Mouse (Mus musculus) spleen, postnatal 4 days (tissue): ENCODE results near the gene Pfdn6.

Experiments used
- DNase-seq, 2 experiments: peaks; one replicate each; pipeline ENCODE4 v3.0.0; 2022; ENCODE audit warnings: low spot score in 2 of 2

Gene Pfdn6

GRCm38 (mm10) chr17:33940206-33940805 lies at the start of gene Pfdn6, which contains the start of gene Wdr46:
TSS of gene Pfdn6 (minus strand) at chr17:33940343.
TSS of gene Wdr46 (plus strand) at chr17:33940660.
- peak; percentile 84 to 92 for DNase-seq

- peak; percentile 71 to 91 for DNase-seq
These were observed 42.0 kb upstream of the Pfdn6 start for GRCm38 (mm10) chr17:33982136-33982535.

GRCm38 (mm10) chr17:33981192-33981909 lies 41.2 kb upstream of the Pfdn6 start:
- peak; percentile 82 to 87 for DNase-seq

- no peak for DNase-seq
These were observed 40.3 kb upstream of the Pfdn6 start for GRCm38 (mm10) chr17:33980181-33981035.

- DNase-seq = no peak
These were observed 39.4 kb upstream of the Pfdn6 start for GRCm38 (mm10) chr17:33979512-33980050.

GRCm38 (mm10) chr17:33978631-33979031 lies 38.5 kb upstream of the Pfdn6 start:
- peak; percentile 77 to 86 for DNase-seq

GRCm38 (mm10) chr17:33977861-33978557 lies 37.9 kb upstream of the Pfdn6 start:
- no peak for DNase-seq

GRCm38 (mm10) chr17:33973572-33973971 lies 33.4 kb upstream of the Pfdn6 start:
- no peak for DNase-seq

GRCm38 (mm10) chr17:33972691-33973090 lies 32.5 kb upstream of the Pfdn6 start:
- no peak for DNase-seq

GRCm38 (mm10) chr17:33969394-33969793 lies 29.3 kb upstream of the Pfdn6 start:
- no peak for DNase-seq

GRCm38 (mm10) chr17:33968927-33969326 lies 28.8 kb upstream of the Pfdn6 start:
- DNase-seq = no peak

- DNase-seq = peak; percentile 77 to 89
These were observed 28.3 kb upstream of the Pfdn6 start for GRCm38 (mm10) chr17:33968489-33968888.

- no peak for DNase-seq
These were observed 25.9 kb upstream of the Pfdn6 start for GRCm38 (mm10) chr17:33965846-33966550.

GRCm38 (mm10) chr17:33965082-33965845 lies 25.1 kb upstream of the Pfdn6 start:
- DNase-seq = no peak

GRCm38 (mm10) chr17:33962876-33963275 lies 22.7 kb upstream of the Pfdn6 start:
- DNase-seq = peak in 1 of 2 experiments; percentile 59

- DNase-seq = no peak
These were observed 19.8 kb upstream of the Pfdn6 start for GRCm38 (mm10) chr17:33959948-33960347.

- DNase-seq = peak in 1 of 2 experiments; percentile 35
These were observed 19.0 kb upstream of the Pfdn6 start for GRCm38 (mm10) chr17:33959135-33959534.

GRCm38 (mm10) chr17:33958451-33958850 lies 18.3 kb upstream of the Pfdn6 start:
- DNase-seq = peak in 1 of 2 experiments; percentile 68

GRCm38 (mm10) chr17:33957493-33957892 lies 17.4 kb upstream of the Pfdn6 start:
- no peak for DNase-seq

GRCm38 (mm10) chr17:33956336-33956735 lies 16.2 kb upstream of the Pfdn6 start:
- no peak for DNase-seq
